Mouse (Mus musculus) lung, postnatal 0 days (tissue): ENCODE data around the gene Mast1.
A peak's percentile ranks its signal among the peaks of the same experiment; 100 is the strongest.

Experiments used
- CTCF ChIP-seq: IDR thresholded peaks from 2 replicates; pipeline ENCODE4 v1.5.1; 2016; ENCODE audit warnings: antibody characterized with exemption, mild to moderate bottlenecking
- EP300 ChIP-seq: IDR thresholded peaks from 2 replicates; pipeline ENCODE4 v1.6.1; 2016; ENCODE audit warnings: antibody characterized with exemption, mild to moderate bottlenecking, control low read depth

DNA sequence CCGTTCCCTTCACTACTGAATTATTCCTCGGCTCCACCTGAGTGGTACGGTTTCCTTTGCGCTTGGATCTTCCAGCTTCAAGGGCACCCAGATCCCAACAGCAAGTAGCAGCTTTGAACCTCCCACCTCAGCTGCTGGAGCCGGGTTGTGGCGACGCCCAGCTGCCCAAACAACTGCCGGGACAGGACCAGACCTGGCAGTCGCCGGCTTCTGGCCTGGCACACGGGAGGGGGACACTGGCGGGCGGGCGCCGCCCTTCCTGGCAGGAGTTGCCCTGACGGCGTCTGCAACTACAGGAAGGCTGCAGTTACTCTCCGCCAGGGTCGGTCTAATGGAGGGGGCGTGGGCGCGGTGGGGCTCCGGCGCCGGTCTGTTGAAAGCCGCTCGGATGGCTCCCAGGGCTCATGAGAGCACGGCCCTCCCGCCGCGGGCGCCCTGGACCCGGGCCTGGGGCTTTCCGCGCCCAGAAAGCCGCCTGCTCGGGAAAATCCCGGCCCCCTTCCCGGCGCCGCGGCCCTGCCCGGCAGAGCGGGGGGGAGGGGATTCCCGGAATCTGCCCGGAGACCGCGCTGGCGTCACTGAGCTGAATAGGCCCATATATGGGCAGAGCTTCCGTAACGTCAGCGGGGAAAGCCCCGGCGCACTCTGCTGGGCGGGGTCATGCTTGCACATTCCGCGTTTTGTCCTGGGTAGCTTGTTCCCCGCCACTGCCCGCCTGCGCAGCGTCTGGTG is 39.0 kb upstream of the Mast1 start:
- TF ChIP-seq EP300 (peak; percentile 62), CTCF (peak; percentile 17; the same call in 1 of the 2 replicates)
